Mouse (Mus musculus) T-helper 17 cell (primary cell): ENCODE results near the gene Smyd4.

Source experiments
- in situ Hi-C, 2 experiments: fragments of 300-600 bp; cut with MboI, MseI; formaldehyde crosslinking; loops; 1 replicate in 1 of 2; 2 replicates in 1 of 2; pipeline ENCODE4 v1.15.1; 2025; ENCODE audit warnings: high pct_unique_total_duplicates in 2 of 2

Gene Smyd4

GRCm38 (mm10) chr11:75450936-75451335 is 102.7 kb downstream of the Smyd4 start:
- in situ Hi-C loops, result no loop called here

DNA sequence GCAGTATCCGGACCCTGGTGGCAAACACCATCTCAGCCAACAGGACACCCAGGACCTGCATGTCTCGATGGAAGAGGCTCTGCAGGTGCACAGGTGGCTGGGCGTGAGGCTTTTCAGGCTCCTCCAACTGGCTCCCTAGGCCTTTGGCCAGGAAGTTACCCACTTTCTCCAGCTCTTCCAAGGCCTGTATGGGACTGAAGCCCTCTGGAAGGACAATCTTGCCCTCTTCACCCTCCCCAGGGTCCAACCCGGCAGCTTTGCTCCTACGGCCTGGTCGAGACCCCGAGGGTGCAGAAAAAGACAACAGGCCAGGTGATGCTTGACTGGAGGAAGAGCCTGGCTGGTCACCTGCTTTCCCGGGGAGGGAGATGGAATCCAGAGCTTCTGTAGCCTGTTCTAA is 103.8 kb downstream of the Smyd4 start:
- in situ Hi-C loops, result no loop called here

DNA sequence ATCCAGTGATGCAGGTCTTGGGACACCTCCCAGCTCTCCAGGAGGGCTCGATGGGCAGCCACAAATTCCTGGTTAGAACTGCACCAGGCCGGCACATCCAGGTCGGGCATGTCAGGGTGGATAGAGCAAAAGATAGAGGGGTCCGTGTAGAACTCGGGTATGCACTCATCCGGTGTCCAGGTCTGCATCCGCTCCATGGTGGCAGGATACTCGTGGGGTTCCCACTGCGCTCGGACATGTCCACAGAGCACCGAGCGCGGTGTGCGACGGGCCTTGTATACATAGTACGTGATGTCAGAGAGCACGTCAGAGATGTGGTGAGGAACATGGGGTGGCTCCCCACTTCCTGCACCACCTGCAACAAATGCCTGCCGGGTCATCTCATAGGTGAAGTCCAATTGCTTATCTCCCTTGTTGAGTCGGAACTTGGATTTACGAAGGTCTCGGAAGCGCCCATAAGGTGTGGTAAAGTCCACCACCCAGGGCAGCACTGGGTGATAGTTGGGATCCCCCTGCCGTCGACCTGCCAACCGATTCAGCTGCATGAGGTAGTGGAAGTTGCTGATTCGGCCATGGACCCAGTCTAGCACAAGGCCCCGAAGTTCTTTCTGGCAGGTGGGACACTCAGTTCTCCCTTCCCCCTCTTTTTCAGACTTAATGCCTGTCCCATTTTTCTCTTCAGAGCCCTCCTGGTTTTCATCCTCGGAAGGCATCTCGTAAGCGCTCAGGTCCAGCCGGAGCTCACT is 104.8 kb downstream of the Smyd4 start:
- in situ Hi-C loops, result no loop called here

DNA sequence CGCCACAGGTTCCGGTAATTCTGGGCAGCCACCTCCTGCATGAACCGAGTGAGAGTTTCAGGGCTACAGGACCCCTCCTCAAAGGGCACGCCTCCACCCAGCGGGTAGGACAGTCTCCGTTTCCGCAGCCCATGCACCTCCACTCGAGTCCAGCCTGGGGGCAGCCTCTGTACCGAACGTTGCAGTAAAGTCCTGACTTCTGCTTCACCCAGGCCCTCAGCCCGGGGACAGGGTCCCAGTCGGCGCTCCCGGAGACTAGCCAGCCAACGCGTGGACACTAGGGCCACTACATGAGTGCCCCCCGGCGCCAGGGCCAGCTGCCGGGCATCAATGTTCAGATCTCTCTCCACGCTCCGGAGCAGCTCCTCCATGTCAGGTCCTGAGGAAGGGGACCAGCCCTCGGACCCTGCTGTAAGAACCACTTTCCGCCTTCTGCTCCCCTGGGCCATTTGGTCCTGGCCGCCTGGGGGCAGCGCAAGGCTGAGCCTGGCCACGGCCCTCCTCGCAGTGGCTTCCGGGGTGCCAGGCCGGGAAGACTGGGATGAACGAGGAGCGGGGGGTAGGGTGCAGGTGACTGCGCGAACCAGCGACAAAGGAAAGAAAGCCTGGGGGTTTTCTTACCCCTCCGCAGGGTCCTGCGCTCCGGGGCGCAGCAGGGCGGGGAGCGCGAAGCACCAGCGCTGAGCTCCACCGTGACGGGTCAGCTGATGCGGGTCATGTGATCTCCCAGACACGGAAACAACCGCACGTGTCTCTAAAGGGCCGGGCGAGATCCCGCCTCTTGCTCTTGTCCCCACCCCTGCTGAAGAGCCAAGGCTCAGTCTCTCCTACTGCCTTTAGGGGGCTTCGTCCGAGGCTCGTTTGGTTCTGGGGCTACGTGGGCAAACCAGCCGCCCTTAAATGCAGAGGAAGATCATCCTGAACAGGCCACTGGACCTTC is 106.0 kb downstream of the Smyd4 start, which contains the start of gene Wdr81:
Gene Wdr81, minus strand, starts transcription at position 727 of the 940 bp plus-strand sequence.
- in situ Hi-C loops, result no loop called here
